Mouse (Mus musculus) bone marrow macrophage, adult 2 months (primary cell): ENCODE data around the gene Pum1.

Experiments used
- CTCF ChIP-seq: IDR thresholded peaks from 2 replicates; pipeline ENCODE4 v1.5.1; 2012; ENCODE audit warnings: low read depth, mild to moderate bottlenecking, low read length, moderate library complexity
- POLR2A ChIP-seq: IDR thresholded peaks from 2 replicates; pipeline ENCODE4 v1.6.1; 2012; ENCODE audit warnings: mild to moderate bottlenecking, low read depth, low read length, borderline replicate concordance

DNA sequence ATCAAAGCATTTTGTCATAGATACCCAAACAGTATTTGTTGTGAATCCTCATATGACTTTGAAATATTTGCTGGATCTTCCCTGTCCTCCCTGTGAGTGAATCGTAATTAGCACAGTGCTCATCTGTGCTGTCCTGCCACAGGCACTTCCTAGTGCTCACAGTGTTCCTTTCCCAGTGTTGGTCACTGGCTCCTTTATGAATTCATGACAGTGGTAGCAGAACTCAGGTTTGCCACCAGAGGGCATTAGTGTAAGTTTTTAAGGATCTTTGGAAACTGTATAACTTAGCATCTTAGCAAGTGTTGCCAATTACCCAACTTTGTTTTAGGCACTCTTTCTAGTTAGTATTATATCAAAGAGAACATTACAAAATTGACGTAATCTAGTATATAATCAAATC lies 75.4 kb downstream of the Pum1 start:
- TF ChIP-seq POLR2A: no peak
- TF ChIP-seq CTCF: no peak
